Mouse (Mus musculus) liver, postnatal 0 days (tissue): ENCODE measurements around the gene Ghitm. TPM values are rescaled to one million over a fixed set of nuclear protein-coding genes. Genes with fewer than 3 reads are reported as not detected.

Source experiments
- ATAC-seq: fragments of 200-750 bp; cut with Nextera tagmentation; 2 replicates; pipeline ENCODE4 v1.8.0; 2017; ENCODE audit warnings: mild to moderate bottlenecking, moderate library complexity
- DNase-seq: peaks from one replicate; pipeline ENCODE4 v3.0.0-alpha.2; 2016
- H3K27ac ChIP-seq: fragments of 300-500 bp; sonication (generic); 2 replicates; pipeline ENCODE4 v1.5.1; 2014; ENCODE audit warnings: antibody characterized with exemption, moderate library complexity, mild to moderate bottlenecking, low read depth
- H3K27me3 ChIP-seq: fragments of 300-500 bp; sonication (generic); 2 replicates; pipeline ENCODE4 v1.6.1; 2014; ENCODE audit warnings: low read length, control low read depth, mixed read lengths; ENCODE audit not compliant: insufficient read depth
- H3K36me3 ChIP-seq: fragments of 300-500 bp; sonication (generic); replicated peaks from 2 replicates; pipeline ENCODE4 v1.6.1; 2014; ENCODE audit warnings: mild to moderate bottlenecking, control low read depth, low read length, moderate library complexity, mixed read lengths; ENCODE audit not compliant: insufficient read depth
- H3K4me1 ChIP-seq: fragments of 300-500 bp; sonication (generic); 2 replicates; pipeline ENCODE4 v1.6.1; 2014; ENCODE audit warnings: antibody characterized with exemption, mild to moderate bottlenecking, control low read depth; ENCODE audit not compliant: insufficient read depth
- H3K4me2 ChIP-seq: fragments of 300-500 bp; sonication (generic); 2 replicates; pipeline ENCODE4 v1.6.1; 2014; ENCODE audit warnings: low read depth, mild to moderate bottlenecking, low read length, moderate library complexity, mixed read lengths
- H3K4me3 ChIP-seq: fragments of 300-500 bp; sonication (generic); 2 replicates; pipeline ENCODE4 v1.5.1; 2014; ENCODE audit warnings: low read depth, low read length
- H3K9ac ChIP-seq: fragments of 300-500 bp; sonication (generic); replicated peaks from 2 replicates; pipeline ENCODE4 v1.6.1; 2014; ENCODE audit warnings: mild to moderate bottlenecking, moderate library complexity
- H3K9me3 ChIP-seq: fragments of 300-500 bp; sonication (generic); 2 replicates; pipeline ENCODE4 v1.6.1; 2016; ENCODE audit warnings: mild to moderate bottlenecking, control low read depth, low read length, mixed read lengths
- CTCF ChIP-seq: sonication (generic); IDR thresholded peaks from 2 replicates; pipeline ENCODE4 v1.5.1; 2016; ENCODE audit warnings: antibody characterized with exemption, low read depth
- EP300 ChIP-seq: IDR thresholded peaks from 2 replicates; pipeline ENCODE4 v1.6.1; 2016; ENCODE audit warnings: antibody characterized with exemption, low read depth, mild to moderate bottlenecking
- WGBS: fragments of 180-500 bp; shearing (Covaris S2); extraction: QIAGEN DNeasy Blood & Tissue Kit; methylation state at CpG from one replicate; pipeline ENCODE4 v1.1.7; 2014; ENCODE audit not compliant: insufficient replicate concordance; 5-methylcytosine and 5-hydroxymethylcytosine counted together
- polyA plus RNA-seq: library from polyadenylated mRNA; unstranded; fragments of >200 nt; fragmentation: Nextera tagmentation; extraction: Ambion mirVana; gene quantifications from 2 replicates; pipeline ENCODE4 v1.2.1, GENCODE M21; 2015

Ghitm gene
- polyA plus RNA-seq, 1 experiment from 2014 or later = 210 TPM

DNA sequence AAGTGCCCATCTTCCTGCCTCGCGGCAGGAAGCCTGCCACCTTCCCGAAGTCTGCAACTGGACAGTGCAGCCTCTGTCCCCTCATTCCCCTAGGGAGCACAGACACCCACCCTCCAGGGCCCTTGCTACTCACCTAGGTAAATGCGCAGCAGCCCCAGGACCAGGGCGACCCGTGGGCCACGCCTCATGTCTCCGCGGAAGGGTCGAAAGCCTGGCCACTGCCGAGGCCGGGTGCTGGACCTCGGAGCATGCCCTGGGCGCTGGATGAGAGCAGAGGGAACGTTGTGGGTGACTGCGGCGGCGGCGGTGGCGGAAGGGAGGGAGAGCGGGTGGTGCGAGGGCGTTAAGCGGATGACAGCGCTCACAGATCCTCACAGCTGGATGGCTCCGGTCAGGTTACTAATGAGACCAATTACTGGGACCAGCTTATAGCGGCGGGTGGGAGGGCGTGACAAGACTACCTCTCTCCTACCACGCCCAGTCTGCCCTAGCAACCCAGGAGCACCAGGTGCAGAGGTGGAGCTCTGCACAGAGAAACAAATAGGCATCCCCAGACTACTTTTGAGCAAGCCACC, 37.0 kb downstream of the Ghitm start, which contains the start of gene Cdhr1:
Gene Cdhr1 (minus strand): TSS at position 392 of the 575 bp plus-strand sequence.
- no peaks in the 10 kb centered on the region for H3K9me3 ChIP-seq
- H3K27me3 ChIP-seq = peaks cover 17% of the 10 kb centered on the region
- no peak for ATAC-seq
- no peak within 1 kb of the TSS for H3K27ac ChIP-seq
- H3K36me3 ChIP-seq = no peaks in the 10 kb centered on the region
- TF ChIP-seq CTCF = no peak
- TF ChIP-seq EP300 = no peak
- no peaks in the 10 kb centered on the region for H3K4me1 ChIP-seq
- H3K4me3 ChIP-seq = no peak within 1 kb of the TSS
- H3K4me2 ChIP-seq = no peak within 1 kb of the TSS
- peak; percentile 14 for DNase-seq
- 4% methylated on average over 25 of the region's 30 CpGs for WGBS
- H3K9ac ChIP-seq = no peak within 1 kb of the TSS

- Histone ChIP-seq H3K4me2 (no peak overlapping the region), H3K9ac (no peak overlapping the region), H3K36me3 (no peaks in the 10 kb centered on the region), H3K9me3 (no peaks in the 10 kb centered on the region), H3K4me3 (no peak overlapping the region), H3K4me1 (no peaks in the 10 kb centered on the region), H3K27me3 (peaks cover 17% of the 10 kb centered on the region), H3K27ac (no peak overlapping the region)
- TF ChIP-seq CTCF (no peak), EP300 (no peak)
- ATAC-seq = no peak
- no peak for DNase-seq
- 54% methylated on average over 4 of the region's 4 CpGs for WGBS
Observed at GRCm38 (mm10) chr14:37095556-37095955, 39.5 kb downstream of the Ghitm start.

DNA sequence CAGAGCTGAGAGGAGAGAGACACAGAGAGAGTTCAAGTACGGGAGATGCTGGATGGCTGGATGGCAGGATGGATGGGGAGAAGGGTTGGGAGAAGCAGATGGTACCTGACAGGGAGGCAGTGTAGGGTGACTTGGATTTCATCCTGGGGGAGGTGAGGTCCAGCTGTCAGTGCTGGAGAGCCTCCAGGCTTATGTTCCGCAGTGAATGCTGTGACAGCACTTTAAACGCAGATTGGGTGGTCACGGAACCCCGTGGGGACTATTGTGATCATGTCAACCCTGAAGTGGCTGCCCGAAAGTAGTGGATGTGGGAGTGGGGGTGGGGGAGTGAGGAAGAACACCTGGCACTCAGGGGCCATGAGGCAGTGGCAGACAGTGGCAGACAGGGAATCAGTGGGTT, 40.6 kb downstream of the Ghitm start:
- H3K9me3 ChIP-seq = no peaks in the 10 kb centered on the region
- no peaks in the 10 kb centered on the region for H3K4me1 ChIP-seq
- no peak overlapping the region for H3K4me2 ChIP-seq
- H3K27me3 ChIP-seq = peaks cover 17% of the 10 kb centered on the region
- no peak overlapping the region for H3K9ac ChIP-seq
- no peak for TF ChIP-seq EP300
- no peak for TF ChIP-seq CTCF
- H3K27ac ChIP-seq = no peak overlapping the region
- 87% methylated on average over 6 of the region's 6 CpGs for WGBS
- no peak overlapping the region for H3K4me3 ChIP-seq
- ATAC-seq (no peak), DNase-seq (no peak)
- H3K36me3 ChIP-seq = no peaks in the 10 kb centered on the region

DNA sequence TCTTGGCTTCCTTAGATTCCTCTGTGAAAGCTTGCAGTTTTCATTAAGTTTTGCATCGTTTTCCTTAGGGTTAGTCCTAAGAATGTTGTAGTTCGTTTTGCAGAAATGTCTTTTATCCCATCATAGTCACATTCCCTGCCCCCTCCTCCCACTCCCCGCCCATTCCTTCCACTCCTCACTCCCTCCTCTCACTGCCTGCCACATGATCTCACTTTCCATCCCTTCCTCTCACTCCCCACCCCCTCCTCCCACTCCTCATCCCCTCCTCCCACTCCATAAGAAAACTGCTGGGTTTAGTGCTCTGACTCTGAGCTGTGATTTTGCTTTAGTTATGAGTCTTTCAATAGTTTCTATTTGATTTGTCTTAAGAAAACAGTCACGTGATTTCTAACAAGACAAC, 51.3 kb downstream of the Ghitm start:
- Histone ChIP-seq H3K27me3 (no peaks in the 10 kb centered on the region), H3K9ac (no peak overlapping the region), H3K4me1 (no peaks in the 10 kb centered on the region), H3K4me3 (no peak overlapping the region), H3K36me3 (no peaks in the 10 kb centered on the region), H3K27ac (no peak overlapping the region), H3K4me2 (no peak overlapping the region), H3K9me3 (no peaks in the 10 kb centered on the region)
- no peak for ATAC-seq
- DNase-seq = no peak
- TF ChIP-seq EP300 (no peak), CTCF (no peak)
- 30% methylated on average over 4 of the region's 4 CpGs for WGBS

DNA sequence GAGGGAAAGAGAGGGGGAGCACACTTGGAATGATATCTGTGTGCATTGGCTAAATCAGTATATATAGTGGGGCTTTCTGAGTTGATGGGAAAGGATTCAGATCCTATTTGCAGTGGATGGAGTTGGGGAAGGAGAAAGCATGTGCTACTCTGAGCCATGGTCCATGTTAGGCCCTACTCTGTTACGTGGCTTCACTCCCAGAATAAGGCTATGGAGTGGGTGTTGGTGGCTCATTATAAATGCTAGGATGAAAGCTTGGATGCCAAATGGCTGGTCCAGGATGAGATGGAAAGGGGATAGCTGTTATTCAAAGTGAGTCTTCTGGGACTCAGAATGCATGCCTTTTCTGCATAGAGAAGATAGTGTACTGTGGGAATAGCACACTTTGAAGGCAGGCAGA, 54.3 kb downstream of the Ghitm start:
- Histone ChIP-seq H3K9ac (no peak overlapping the region), H3K4me1 (no peaks in the 10 kb centered on the region), H3K36me3 (no peaks in the 10 kb centered on the region), H3K27ac (no peak overlapping the region), H3K4me2 (no peak overlapping the region), H3K9me3 (no peaks in the 10 kb centered on the region), H3K27me3 (no peaks in the 10 kb centered on the region), H3K4me3 (no peak overlapping the region)
- DNase-seq (no peak), ATAC-seq (no peak)
- WGBS = 67% methylated on average over 1 of the region's 1 CpGs
- no peak for TF ChIP-seq EP300
- no peak for TF ChIP-seq CTCF

Other genes with a start within 250 kb of the Ghitm start
- gene Ccser2, start 166.5 kb downstream of the Ghitm start, polyA plus RNA-seq = 11.8 and 16.6 TPM in 2 replicates
- not detected in 2 replicates for gene Rgr, start 86.3 kb downstream of the Ghitm start, polyA plus RNA-seq
- 0.04 TPM in 1 of 2 replicates, not detected in the other for gene Lrit1, start 80.4 kb downstream of the Ghitm start, polyA plus RNA-seq
- not detected in 2 replicates for gene Lrit2, start 67.3 kb downstream of the Ghitm start, polyA plus RNA-seq
- not detected in 2 replicates for gene Cdhr1, start 36.9 kb downstream of the Ghitm start, polyA plus RNA-seq
- 0.25 and 0.43 TPM in 2 replicates for gene 2610528A11Rik, start 21.2 kb downstream of the Ghitm start, polyA plus RNA-seq